Mouse (Mus musculus) G1E (cell line): ENCODE measurements around the gene Ddx59. TPM values are rescaled to one million over a fixed set of nuclear protein-coding genes. Genes with fewer than 3 reads are reported as not detected.
A peak's percentile ranks its signal among the peaks of the same experiment; 100 is the strongest.

Source experiments
- ATAC-seq: 2 replicates; pipeline ENCODE4 v1.8.0; 2016; ENCODE audit warnings: mild to moderate bottlenecking; ENCODE audit not compliant: insufficient number of reproducible peaks, poor library complexity, low FRiP score, severe bottlenecking; ENCODE audit errors: extremely low read depth
- DNase-seq: peaks from one replicate; pipeline ENCODE4 v3.0.0; 2012; ENCODE audit warnings: low spot score
- H3K27me3 ChIP-seq: 2 replicates; pipeline ENCODE4 v1.6.1; 2012; ENCODE audit warnings: mild to moderate bottlenecking, low read length, inconsistent platforms; ENCODE audit not compliant: insufficient read depth
- H3K36me3 ChIP-seq: replicated peaks from 2 replicates; pipeline ENCODE3; 2012; ENCODE audit warnings: mild to moderate bottlenecking, inconsistent platforms
- H3K4me1 ChIP-seq: 2 replicates; pipeline ENCODE4 v1.6.1; 2012; ENCODE audit warnings: low read depth, low read length, inconsistent platforms, mixed read lengths; ENCODE audit not compliant: insufficient read depth
- H3K4me3 ChIP-seq: 2 replicates; pipeline ENCODE4 v1.5.1; 2012; ENCODE audit warnings: low read depth, mild to moderate bottlenecking, inconsistent platforms, low read length, moderate library complexity, mixed read lengths
- H3K9me3 ChIP-seq: replicated peaks from 2 replicates; pipeline ENCODE4 v1.6.1; 2012; ENCODE audit warnings: inconsistent platforms
- CTCF ChIP-seq: IDR thresholded peaks from 2 replicates; pipeline ENCODE4 v1.5.1; 2012; ENCODE audit warnings: low read depth, low read length, inconsistent platforms, mixed read lengths
- GATA1 ChIP-seq: IDR thresholded peaks from 2 replicates; pipeline ENCODE4 v1.6.1; 2012; ENCODE audit warnings: borderline replicate concordance, low read length, inconsistent platforms, mixed read lengths
- GATA2 ChIP-seq: IDR thresholded peaks from 2 replicates; pipeline ENCODE4 v1.6.1; 2012; ENCODE audit warnings: low read depth, low read length, inconsistent platforms, borderline replicate concordance
- POLR2AphosphoS5 ChIP-seq: IDR thresholded peaks from 2 replicates; pipeline ENCODE4 v1.6.1; 2012; ENCODE audit warnings: low read depth, low read length, inconsistent platforms; ENCODE audit not compliant: insufficient replicate concordance
- TAL1 ChIP-seq: conservative IDR thresholded peaks from 2 replicates; pipeline ENCODE4 v1.6.1; 2012; ENCODE audit warnings: low read depth, low read length, inconsistent platforms, mixed read lengths
- polyA plus RNA-seq: library from polyadenylated mRNA; stranded (reverse); fragments of >175 nt; gene quantifications from 2 replicates; pipeline ENCODE4 v1.2.3, GENCODE M21; 2012
- total RNA-seq, 2 experiments: library from RNA; stranded (forward) in 1 of 2; stranded (reverse) in 1 of 2; fragments of 200-1000 nt in 1 of 2; fragments of >200 nt in 1 of 2; fragmentation: Nextera tagmentation in 1 of 2; gene quantifications; 2 replicates each; pipeline ENCODE4 v1.2.3; 2014 to 2017

The Ddx59 gene
- total RNA-seq (2014; fragmentation: Nextera tagmentation) = 26.7 and 26.8 TPM in 2 replicates
- 23.9 and 24.3 TPM in 2 replicates for total RNA-seq (2017)
- 1.3 and 2.7 TPM in 2 replicates for polyA plus RNA-seq

DNA sequence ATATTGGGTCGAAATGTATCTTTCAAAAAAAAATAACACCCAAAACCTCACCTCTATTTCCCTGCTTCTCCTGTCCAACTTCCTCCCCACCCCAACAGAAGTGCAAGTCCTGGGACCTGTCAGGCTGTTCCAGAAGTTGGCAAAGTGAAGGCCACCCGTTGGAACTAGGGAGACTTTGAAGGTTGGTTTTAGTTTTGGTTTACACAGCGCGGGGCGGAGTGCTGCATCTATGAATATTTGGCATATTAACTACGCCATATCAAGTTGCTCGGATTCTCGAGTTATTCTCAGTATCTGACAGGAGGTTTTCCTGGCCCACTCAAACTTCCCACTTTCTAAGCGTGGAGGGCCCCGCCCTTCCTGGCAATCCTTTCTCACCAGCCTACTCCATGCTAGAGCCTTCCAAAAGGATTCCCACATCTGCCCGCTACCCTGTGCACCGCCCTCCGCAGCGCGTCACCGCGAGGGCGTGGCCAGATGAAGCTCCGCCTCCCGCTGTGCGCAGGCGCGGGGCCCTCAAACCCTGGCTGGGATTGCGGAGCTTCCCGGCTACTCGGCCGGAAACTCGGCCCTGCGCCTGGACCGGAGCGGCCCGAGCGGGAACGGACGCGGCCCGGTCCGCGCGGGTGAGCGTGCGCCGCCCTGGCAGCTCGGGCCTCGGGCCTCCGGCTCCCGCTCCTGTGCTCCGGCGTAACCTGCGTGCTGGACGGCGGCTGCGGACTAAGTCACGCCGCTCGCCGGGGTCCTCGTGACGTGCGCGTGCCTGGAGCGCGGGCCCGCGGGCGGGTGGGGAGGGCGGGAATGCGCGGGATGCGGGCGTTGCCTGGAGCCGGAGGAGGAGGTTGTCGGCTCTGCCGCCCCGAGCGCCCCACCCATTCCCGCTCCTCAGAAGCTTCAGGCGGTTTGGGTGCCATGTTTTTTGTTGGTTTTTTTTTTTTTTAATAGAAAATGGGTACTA lies at the start of gene Ddx59:
Ddx59 (plus strand) TSS at position 474 of the 958 bp plus-strand sequence.
- peak; percentile 97 for DNase-seq
- no peaks in the 10 kb centered on the region for H3K9me3 ChIP-seq
- peaks cover 21% of the 10 kb centered on the region for H3K36me3 ChIP-seq
- no peak for TF ChIP-seq POLR2AphosphoS5
- TF ChIP-seq GATA1 = no peak
- no peak for TF ChIP-seq TAL1
- TF ChIP-seq CTCF = no peak
- no peak for TF ChIP-seq GATA2
- H3K4me1 ChIP-seq = peaks cover 9% of the 10 kb centered on the region
- no peaks in the 10 kb centered on the region for H3K27me3 ChIP-seq
- peak; percentile 91 for ATAC-seq
- peak within 1 kb of the TSS; percentile 86 for H3K4me3 ChIP-seq

DNA sequence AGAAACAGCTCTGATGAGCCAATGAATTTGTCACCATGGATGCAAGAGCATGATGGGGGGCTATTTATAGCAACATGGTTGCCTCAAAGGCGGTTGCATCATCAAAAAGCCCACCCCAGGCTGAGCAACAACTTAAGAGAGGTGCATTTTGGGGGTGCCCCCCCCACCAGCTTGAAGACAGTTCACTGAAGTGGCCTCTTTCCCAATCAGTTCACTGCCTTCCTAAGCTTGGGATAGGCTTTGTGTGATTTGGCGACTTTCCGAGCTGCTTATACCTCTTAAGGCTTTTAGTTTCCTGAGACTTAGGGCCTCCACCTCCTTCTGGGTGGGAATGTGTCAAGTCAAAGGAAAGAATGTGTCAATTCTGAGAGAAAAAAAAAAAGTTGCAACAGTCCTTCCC lies 49.1 kb upstream of the Ddx59 start:
- ATAC-seq (no peak), DNase-seq (no peak)
- Histone ChIP-seq H3K27me3 (peaks cover 38% of the 10 kb centered on the region), H3K4me1 (no peaks in the 10 kb centered on the region), H3K36me3 (no peaks in the 10 kb centered on the region), H3K4me3 (no peak overlapping the region), H3K9me3 (no peaks in the 10 kb centered on the region)
- TF ChIP-seq GATA2 = no peak
- no peak for TF ChIP-seq TAL1
- no peak for TF ChIP-seq GATA1
- no peak for TF ChIP-seq CTCF
- TF ChIP-seq POLR2AphosphoS5 = no peak

GRCm38 (mm10) chr1:136379261-136379660 lies 35.8 kb upstream of the Ddx59 start:
- no peak overlapping the region for H3K4me3 ChIP-seq
- no peaks in the 10 kb centered on the region for H3K9me3 ChIP-seq
- no peak for TF ChIP-seq TAL1
- TF ChIP-seq GATA1 = no peak
- no peak for TF ChIP-seq CTCF
- no peak for TF ChIP-seq GATA2
- no peak for TF ChIP-seq POLR2AphosphoS5
- DNase-seq (no peak), ATAC-seq (no peak)
- H3K36me3 ChIP-seq = no peaks in the 10 kb centered on the region
- peaks cover 14% of the 10 kb centered on the region for H3K27me3 ChIP-seq
- no peaks in the 10 kb centered on the region; the same call in 1 of the 2 replicates for H3K4me1 ChIP-seq

DNA sequence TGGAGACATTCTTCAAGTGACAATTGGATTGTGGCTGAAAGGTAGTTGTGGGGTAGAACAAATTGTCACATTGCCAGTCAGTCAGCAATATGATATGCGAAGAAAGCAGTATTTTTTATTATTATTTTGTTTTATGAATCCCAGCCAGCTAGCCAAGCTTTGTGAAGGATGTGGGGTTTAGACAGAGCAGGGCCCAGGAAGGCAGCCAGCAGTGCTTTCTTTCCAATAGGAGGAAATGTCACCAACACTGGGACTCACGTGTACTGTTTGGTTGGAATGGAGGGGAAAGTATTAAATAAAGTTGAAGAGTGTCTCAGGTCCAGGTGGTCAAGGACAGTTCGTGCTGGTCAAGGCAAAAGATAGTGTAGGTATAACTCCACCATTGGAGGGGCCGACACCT lies 34.9 kb upstream of the Ddx59 start:
- no peaks in the 10 kb centered on the region; the same call in 1 of the 2 replicates for H3K4me1 ChIP-seq
- DNase-seq = no peak
- H3K4me3 ChIP-seq = no peak overlapping the region
- no peaks in the 10 kb centered on the region for H3K36me3 ChIP-seq
- no peaks in the 10 kb centered on the region for H3K9me3 ChIP-seq
- TF ChIP-seq CTCF = no peak
- TF ChIP-seq GATA1 = no peak
- no peak for TF ChIP-seq TAL1
- TF ChIP-seq GATA2 = no peak
- no peak for TF ChIP-seq POLR2AphosphoS5
- no peak for ATAC-seq
- H3K27me3 ChIP-seq = peaks cover 11% of the 10 kb centered on the region; the same call in 1 of the 2 replicates

- no peak for TF ChIP-seq TAL1
- TF ChIP-seq POLR2AphosphoS5 = no peak
- TF ChIP-seq GATA2 = no peak
- TF ChIP-seq GATA1 = no peak
- TF ChIP-seq CTCF = no peak
- H3K4me1 ChIP-seq = no peaks in the 10 kb centered on the region; the same call in 1 of the 2 replicates
- no peaks in the 10 kb centered on the region for H3K36me3 ChIP-seq
- ATAC-seq (no peak), DNase-seq (no peak)
- H3K9me3 ChIP-seq = no peaks in the 10 kb centered on the region
- no peak overlapping the region for H3K4me3 ChIP-seq
- peaks cover 11% of the 10 kb centered on the region; the same call in 1 of the 2 replicates for H3K27me3 ChIP-seq
These were observed 34.5 kb upstream of the Ddx59 start for GRCm38 (mm10) chr1:136380606-136381005.

DNA sequence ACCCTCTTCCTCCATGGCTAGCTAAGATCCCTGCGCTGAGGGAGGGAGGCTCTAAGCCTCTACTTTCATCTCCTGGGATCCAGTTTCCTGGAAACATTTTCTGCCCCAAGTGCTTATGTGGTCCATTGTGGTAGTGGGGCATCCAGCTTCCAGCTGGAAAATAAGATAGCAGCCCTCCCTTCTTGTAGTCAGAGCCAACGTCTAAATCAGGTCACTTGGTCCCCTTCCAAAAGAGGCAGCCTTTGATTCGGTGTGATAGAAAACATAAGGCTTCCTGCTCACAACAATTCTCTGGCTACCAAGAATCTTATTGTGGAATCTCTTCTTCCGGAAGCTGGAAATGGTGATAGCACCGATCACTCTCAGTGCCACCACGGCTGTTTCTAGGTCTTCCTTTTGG lies 33.9 kb upstream of the Ddx59 start:
- no peaks in the 10 kb centered on the region for H3K36me3 ChIP-seq
- H3K4me1 ChIP-seq = no peaks in the 10 kb centered on the region; the same call in 1 of the 2 replicates
- no peak overlapping the region for H3K4me3 ChIP-seq
- DNase-seq (no peak), ATAC-seq (no peak)
- H3K27me3 ChIP-seq = peaks cover 11% of the 10 kb centered on the region; the same call in 1 of the 2 replicates
- TF ChIP-seq TAL1 (no peak), GATA1 (no peak), POLR2AphosphoS5 (no peak), GATA2 (no peak), CTCF (no peak)
- no peaks in the 10 kb centered on the region for H3K9me3 ChIP-seq
